Mouse (Mus musculus) megakaryocyte, embryonic 14.5 days (primary cell): ENCODE results near the gene 2410015M20Rik. TPM values are rescaled to one million over a fixed set of nuclear protein-coding genes. Genes with fewer than 3 reads are reported as not detected.

ENCODE experiments used
- H3K27me3 ChIP-seq: replicated peaks from 2 replicates; pipeline ENCODE3; 2012; ENCODE audit warnings: inconsistent platforms
- H3K36me3 ChIP-seq: replicated peaks from 2 replicates; pipeline ENCODE3; 2012; ENCODE audit warnings: low read length, inconsistent platforms, mixed read lengths
- H3K4me1 ChIP-seq: 2 replicates; pipeline ENCODE4 v1.6.1; 2012; ENCODE audit warnings: inconsistent platforms
- H3K4me3 ChIP-seq: replicated peaks from 2 replicates; pipeline ENCODE3; 2012; ENCODE audit warnings: moderate library complexity, mild to moderate bottlenecking, inconsistent platforms
- H3K9me3 ChIP-seq: 2 replicates; pipeline ENCODE4 v1.6.1; 2012; ENCODE audit warnings: inconsistent platforms
- FLI1 ChIP-seq: IDR thresholded peaks from 2 replicates; pipeline ENCODE4 v1.6.1; 2012; ENCODE audit warnings: low read length, inconsistent platforms, mixed read lengths
- GATA1 ChIP-seq: IDR thresholded peaks from 3 replicates; pipeline ENCODE4 v1.6.1; 2012; ENCODE audit warnings: mixed read lengths, low read length, inconsistent platforms, borderline replicate concordance
- polyA plus RNA-seq: library from polyadenylated mRNA; stranded (reverse); fragments of >175 nt; gene quantifications from 2 replicates; pipeline ENCODE4 v1.2.3, GENCODE M21; 2012; ENCODE audit warnings: low replicate concordance; ENCODE audit not compliant: insufficient read depth

2410015M20Rik gene
- polyA plus RNA-seq, 1 experiment = 344 TPM

DNA sequence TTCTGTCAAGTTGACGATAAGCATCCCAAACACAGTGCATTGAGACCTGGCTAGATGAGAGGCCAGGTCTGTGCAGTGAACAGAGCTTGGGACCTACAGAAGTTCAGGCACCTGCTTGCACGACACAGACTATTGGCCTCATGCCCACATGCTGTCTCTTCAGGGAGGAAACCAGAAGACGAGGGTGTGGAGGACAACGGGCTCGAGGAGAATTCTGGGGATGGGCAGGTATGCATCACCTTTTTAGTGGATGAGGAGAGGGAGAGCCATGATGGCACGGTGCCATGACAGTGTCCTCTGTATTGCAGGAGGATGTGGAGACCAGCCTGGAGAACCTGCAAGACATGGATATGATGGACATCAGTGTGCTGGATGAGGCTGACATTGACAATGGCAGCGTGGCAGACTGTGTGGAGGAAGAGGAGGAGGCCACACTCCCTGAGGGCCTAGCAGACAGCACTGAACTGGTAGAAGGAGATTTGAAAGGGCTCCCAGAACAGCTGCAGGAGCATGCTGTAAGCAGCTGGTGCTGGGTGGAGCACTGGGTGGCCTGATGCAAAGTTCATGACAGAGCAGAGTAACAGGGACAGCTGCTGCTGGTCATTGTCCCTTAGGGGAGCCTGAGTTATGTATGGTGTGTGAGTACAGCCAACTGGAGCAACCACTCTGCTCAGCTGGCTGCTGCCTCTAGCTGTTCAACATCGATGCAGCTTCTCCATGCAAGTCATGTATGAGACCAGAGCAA lies 15.9 kb downstream of the 2410015M20Rik start:
- no peak for TF ChIP-seq GATA1
- no peak for TF ChIP-seq FLI1
- no peaks in the 10 kb centered on the region for H3K27me3 ChIP-seq
- peak overlapping the region; percentile 29 for H3K4me3 ChIP-seq
- no peaks in the 10 kb centered on the region for H3K9me3 ChIP-seq
- H3K4me1 ChIP-seq = peaks cover 52% of the 10 kb centered on the region
- H3K36me3 ChIP-seq = peaks cover 97% of the 10 kb centered on the region

- Histone ChIP-seq H3K4me1 (peaks cover 64% of the 10 kb centered on the region), H3K27me3 (no peaks in the 10 kb centered on the region), H3K4me3 (no peak overlapping the region), H3K36me3 (peaks cover 100% of the 10 kb centered on the region), H3K9me3 (no peaks in the 10 kb centered on the region)
- TF ChIP-seq FLI1 = no peak
- TF ChIP-seq GATA1 = no peak
Observed at GRCm38 (mm10) chr17:56592553-56592952, 17.0 kb downstream of the 2410015M20Rik start.

DNA sequence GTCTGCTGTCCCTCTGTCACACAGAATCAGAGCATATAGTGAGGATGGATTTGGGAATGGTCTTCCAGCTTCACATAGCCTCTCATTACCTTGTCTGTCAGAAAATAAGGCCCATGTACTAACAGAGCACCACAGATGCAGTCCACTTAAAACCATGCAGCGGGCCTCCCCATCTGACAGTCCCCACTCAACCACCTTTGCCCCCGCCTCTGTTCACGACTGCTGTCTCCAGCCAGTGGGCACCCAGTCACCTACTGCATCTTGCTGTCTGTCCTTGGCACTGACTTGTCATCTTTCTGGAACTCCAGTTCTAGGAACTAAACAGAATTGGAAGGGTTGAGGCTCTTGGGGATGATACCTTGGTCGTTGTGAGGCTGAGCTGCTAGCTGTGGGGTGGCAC lies 20.6 kb downstream of the 2410015M20Rik start:
- Histone ChIP-seq H3K27me3 (no peaks in the 10 kb centered on the region), H3K9me3 (no peaks in the 10 kb centered on the region), H3K4me3 (peak overlapping the region; percentile 15), H3K4me1 (peaks cover 79% of the 10 kb centered on the region), H3K36me3 (peaks cover 78% of the 10 kb centered on the region)
- no peak for TF ChIP-seq GATA1

GRCm38 (mm10) chr17:56587773-56588172 lies 21.8 kb downstream of the 2410015M20Rik start:
- peaks cover 77% of the 10 kb centered on the region for H3K4me1 ChIP-seq
- peak overlapping the region; percentile 12 for H3K4me3 ChIP-seq
- no peak for TF ChIP-seq FLI1
- TF ChIP-seq GATA1 = no peak
- H3K27me3 ChIP-seq = no peaks in the 10 kb centered on the region
- no peaks in the 10 kb centered on the region for H3K9me3 ChIP-seq
- peaks cover 74% of the 10 kb centered on the region for H3K36me3 ChIP-seq

DNA sequence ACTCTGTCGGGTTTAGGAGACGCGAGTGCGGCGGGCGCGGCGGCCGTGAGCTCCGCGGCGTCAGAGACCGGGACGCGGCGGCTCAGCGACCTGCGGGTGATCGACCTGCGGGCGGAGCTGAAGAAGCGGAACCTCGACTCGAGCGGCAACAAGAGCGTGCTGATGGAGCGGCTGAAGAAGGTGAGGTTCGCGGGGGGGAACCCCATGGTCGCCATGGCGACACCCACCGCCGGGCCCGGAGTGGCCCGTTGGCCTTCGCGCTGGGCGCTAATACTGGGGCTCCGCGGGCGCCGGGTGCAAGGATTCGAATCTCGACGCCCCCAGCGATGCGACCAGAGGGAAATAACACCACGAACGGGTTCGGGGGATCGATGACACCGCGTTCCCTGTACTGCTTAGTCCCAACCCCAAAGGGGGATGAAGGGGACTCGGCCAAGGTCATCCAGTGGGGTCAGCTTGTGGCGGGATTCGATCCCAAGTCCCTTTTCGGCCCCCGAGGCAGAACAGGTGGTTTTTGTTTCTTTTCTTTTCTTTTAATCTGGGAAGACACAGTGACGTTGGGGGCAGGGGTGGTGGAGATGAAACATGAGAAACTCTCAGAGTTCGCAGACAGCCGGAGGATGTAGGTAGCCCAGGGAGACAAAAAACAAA lies 24.3 kb downstream of the 2410015M20Rik start:
- peaks cover 74% of the 10 kb centered on the region for H3K36me3 ChIP-seq
- no peak for TF ChIP-seq FLI1
- TF ChIP-seq GATA1 = no peak
- H3K4me1 ChIP-seq = peaks cover 77% of the 10 kb centered on the region
- no peaks in the 10 kb centered on the region for H3K9me3 ChIP-seq
- no peaks in the 10 kb centered on the region for H3K27me3 ChIP-seq
- peak overlapping the region; percentile 99 for H3K4me3 ChIP-seq

DNA sequence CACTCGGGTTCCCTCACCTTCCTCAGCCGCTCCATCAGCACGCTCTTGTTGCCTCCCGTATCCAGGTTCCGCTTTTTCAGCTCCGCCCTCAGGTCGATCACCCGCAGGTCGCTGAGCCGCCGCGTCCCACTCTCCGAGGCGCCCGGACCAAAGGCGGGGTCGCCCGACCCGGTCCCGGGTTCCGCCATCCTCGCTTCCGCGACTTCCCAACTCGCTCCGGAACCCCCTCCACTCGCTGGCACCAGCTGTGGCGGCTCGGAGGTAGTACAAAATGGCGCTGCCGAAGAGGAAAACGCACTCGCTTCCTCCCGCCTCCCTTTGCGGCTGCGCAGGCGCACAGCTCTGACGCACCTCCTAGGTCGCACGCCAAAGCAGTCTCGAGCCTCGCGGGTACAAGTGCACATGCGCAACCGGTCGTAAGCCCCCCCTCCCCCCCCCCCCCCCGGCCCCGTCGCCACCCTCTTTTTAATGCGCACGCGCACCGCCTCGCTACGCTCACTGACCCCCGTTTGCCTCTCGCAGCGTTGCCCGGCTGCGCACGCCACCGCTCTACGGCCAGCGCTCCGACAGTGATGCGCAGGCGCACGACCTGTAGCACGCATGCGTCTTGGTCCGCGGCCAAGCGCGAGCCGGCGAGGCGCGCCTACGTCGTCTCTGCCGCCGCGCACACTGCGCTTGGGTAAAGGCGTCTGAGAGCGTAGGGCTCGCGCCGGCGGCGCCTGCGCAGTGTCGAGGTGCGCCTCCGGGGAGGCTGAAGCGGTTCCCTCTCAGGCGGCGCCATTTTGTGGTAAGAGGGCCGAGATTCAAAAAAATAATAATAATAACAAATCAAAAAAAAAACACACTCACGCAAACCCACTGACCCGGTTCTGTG lies 25.1 kb downstream of the 2410015M20Rik start, which contains the start of the genes Safb2 and Safb:
Gene Safb2, minus strand, starts transcription at position 329 of the 874 bp plus-strand sequence.
Gene Safb, plus strand, starts transcription at position 569 of the 874 bp plus-strand sequence.
- no peak for TF ChIP-seq GATA1
- TF ChIP-seq FLI1 = no peak
- Histone ChIP-seq H3K27me3 (no peaks in the 10 kb centered on the region), H3K4me3 (peak within 1 kb of the TSS; percentile 99), H3K36me3 (peaks cover 74% of the 10 kb centered on the region), H3K4me1 (peaks cover 77% of the 10 kb centered on the region), H3K9me3 (no peaks in the 10 kb centered on the region)

- H3K9me3 ChIP-seq = no peaks in the 10 kb centered on the region
- H3K36me3 ChIP-seq = peaks cover 74% of the 10 kb centered on the region
- H3K4me1 ChIP-seq = peaks cover 74% of the 10 kb centered on the region
Observed at GRCm38 (mm10) chr17:56583611-56584256, 25.8 kb downstream of the 2410015M20Rik start.

DNA sequence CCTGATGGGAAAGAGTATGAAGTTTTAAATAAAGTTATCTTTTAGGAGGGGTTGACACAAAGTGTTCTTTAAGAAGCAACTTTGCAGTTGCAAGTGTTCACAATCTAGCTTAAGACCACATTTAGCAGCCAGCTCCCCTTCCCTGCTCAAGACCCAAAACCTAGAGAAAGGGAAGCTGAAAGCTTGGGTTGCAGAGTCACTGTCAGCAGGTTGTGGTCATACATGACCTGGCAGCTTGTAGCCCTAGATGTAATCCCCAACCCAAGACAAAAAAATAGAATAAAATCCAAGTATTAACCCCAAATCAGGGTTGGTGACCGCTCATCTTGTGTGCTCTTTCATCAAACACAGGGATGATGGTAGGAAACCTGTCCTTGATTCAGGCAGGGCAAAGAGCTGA lies 26.5 kb downstream of the 2410015M20Rik start:
- Histone ChIP-seq H3K36me3 (peaks cover 74% of the 10 kb centered on the region), H3K4me1 (peaks cover 72% of the 10 kb centered on the region), H3K27me3 (no peaks in the 10 kb centered on the region), H3K4me3 (peak overlapping the region; percentile 99), H3K9me3 (no peaks in the 10 kb centered on the region)
- TF ChIP-seq FLI1 = no peak
- TF ChIP-seq GATA1 = no peak

More at GRCm38 (mm10) chr17:56583611-56584256, 25.8 kb downstream of the 2410015M20Rik start:
- Histone ChIP-seq H3K4me3 (peak overlapping the region; percentile 99), H3K27me3 (no peaks in the 10 kb centered on the region)
- no peak for TF ChIP-seq FLI1
- no peak for TF ChIP-seq GATA1

GRCm38 (mm10) chr17:56572939-56573338 lies 36.6 kb downstream of the 2410015M20Rik start:
- Histone ChIP-seq H3K9me3 (no peaks in the 10 kb centered on the region), H3K36me3 (peaks cover 96% of the 10 kb centered on the region), H3K4me3 (no peak overlapping the region), H3K27me3 (no peaks in the 10 kb centered on the region), H3K4me1 (peaks cover 60% of the 10 kb centered on the region)
- TF ChIP-seq GATA1 (no peak), FLI1 (no peak)
